Mouse (Mus musculus): Measurements from ENCODE around the gene Fbxw22. TPM values are rescaled to one million over a fixed set of nuclear protein-coding genes. Genes with fewer than 3 reads are reported as not detected.

Gene Fbxw22
- not detected in 2 replicates for polyA plus RNA-seq (2012)

DNA sequence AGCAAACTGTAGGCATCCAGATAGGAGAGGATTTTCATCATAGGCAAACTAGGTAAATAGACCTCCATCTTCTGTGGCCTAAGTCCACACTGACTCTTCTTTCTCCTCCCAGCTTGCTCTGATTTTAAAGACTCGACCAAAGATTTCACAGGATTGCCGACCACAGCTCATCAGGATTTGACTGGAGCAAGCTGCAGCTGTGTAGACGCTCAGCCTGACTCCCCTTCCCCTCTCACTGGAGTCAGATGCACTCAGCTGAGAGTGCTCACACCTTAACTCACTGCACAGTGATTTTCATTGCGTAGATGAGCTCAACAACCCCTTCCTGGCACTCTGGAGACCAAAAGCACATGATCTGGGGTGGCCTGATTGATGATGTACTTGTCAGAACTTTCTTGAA is at the start of gene Fbxw22:
Gene Fbxw22, minus strand, starts transcription at position 101 of the 400 bp plus-strand sequence.

DNA sequence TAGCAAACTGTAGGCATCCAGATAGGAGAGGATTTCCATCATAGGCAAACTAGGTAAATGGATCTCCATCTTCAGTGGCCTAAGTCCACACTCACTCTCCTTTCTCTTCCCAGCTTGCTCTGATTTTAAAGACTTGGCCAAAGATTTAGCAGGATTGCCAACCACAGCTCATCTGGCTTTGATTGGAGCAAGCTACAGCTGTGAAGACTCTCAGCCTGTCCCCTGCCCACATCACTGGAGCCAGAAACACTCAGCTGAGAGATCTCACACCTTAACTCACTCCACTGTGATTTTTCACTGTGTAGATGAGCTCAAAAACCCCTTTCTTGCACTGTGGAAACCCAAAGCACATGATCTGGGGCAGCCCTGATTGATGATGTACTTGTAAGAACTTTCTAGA is 44.9 kb upstream of the Fbxw22 start, which contains the start of gene Fbxw16:
Gene Fbxw16, minus strand, starts transcription at position 101 of the 400 bp plus-strand sequence.

DNA sequence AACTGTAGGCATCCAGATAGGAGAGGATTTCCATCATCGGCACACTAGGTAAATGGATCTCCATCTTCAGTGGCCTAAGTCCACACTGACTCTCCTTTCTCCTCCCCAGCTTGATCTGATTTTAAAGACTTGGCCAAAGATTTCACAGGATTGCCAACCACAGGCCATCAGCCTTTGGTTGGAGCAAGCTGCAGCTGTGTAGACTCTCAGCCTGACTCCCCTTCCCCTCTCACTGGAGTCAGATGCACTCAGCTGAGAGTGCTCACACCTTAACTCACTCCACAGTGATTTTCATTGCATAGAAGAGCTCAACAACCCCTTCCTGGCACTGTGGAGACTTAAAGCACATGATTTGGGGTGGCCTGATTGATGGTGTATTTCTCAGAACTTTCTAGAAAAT is 64.5 kb downstream of the Fbxw22 start, which contains the start of gene Fbxw28:
Gene Fbxw28, minus strand, starts transcription at position 101 of the 400 bp plus-strand sequence.

Other genes with a start within 250 kb of the Fbxw22 start
- gene Fbxw21, start 242.3 kb downstream of the Fbxw22 start, polyA plus RNA-seq (2012) = 0.04 TPM in 1 of 2 replicates, not detected in the other
- gene Fbxw13, start 208.3 kb downstream of the Fbxw22 start, polyA plus RNA-seq (2012) = not detected in 2 replicates
- gene Fbxw20, start 169.5 kb downstream of the Fbxw22 start, polyA plus RNA-seq (2012) = not detected in 2 replicates
- not detected in 2 replicates for gene Fbxw14, start 116.6 kb downstream of the Fbxw22 start, polyA plus RNA-seq (2012)
- not detected in 2 replicates for gene Fbxw28, start 64.6 kb downstream of the Fbxw22 start, polyA plus RNA-seq (2012)
- gene Fbxw16, start 44.8 kb upstream of the Fbxw22 start, polyA plus RNA-seq (2012) = not detected in 2 replicates
- gene Fbxw19, start 91.6 kb upstream of the Fbxw22 start, polyA plus RNA-seq (2012) = not detected in 2 replicates
- gene Fbxw15, start 164.0 kb upstream of the Fbxw22 start, polyA plus RNA-seq (2012) = not detected in 2 replicates
- not detected in 2 replicates for gene Fbxw24, start 221.8 kb upstream of the Fbxw22 start, polyA plus RNA-seq (2012)

Data from megakaryocyte-erythroid progenitor cell, adult 5 weeks (primary cell).